In the genomic region with DNA sequence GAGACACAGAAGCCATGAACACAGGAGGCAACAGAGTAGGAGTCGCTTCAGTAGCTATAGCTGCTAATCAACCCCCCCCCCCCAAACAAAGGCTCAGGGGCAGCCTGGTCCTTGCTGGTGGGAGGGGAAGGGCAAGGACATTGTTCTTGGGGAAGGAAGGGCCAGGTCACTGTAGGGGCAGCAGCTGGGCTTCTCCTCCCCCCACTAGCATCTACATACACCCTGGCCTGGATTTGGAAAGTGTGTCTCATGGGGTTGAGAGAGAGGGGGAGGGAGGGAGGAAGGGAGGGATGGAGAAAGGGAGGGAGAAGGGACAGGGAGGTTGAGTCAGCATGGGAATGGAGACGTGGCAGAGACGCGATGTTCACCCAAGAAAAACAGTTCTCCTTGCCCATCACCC, we compare ENCODE assay signal across 15 mouse cellular contexts. TPM values are rescaled to one million over a fixed set of nuclear protein-coding genes. Genes with fewer than 3 reads are reported as not detected.
DNase-seq lines count a peak whose midpoint lies in the region; ATAC-seq lines count a peak whose summit lies in the region.
"Had no signal": no experiment of that assay in that cellular context is flagged by ENCODE, and none has a peak within 500 bp of the region (broad histone marks: within the 10 kb centered on the region; RNA-seq: fewer than 3 reads in every experiment).

No protein-coding gene starts in this region.

- no peak overlapping the region for H3K4me2 ChIP-seq in kidney, embryonic 15.5 days
- no peak overlapping the region for H3K4me2 ChIP-seq in heart, embryonic 16.5 days (ENCODE audit: low read depth, low read length)
- no peak overlapping the region for H3K4me2 ChIP-seq in forebrain, embryonic 15.5 days (replicated peaks)
- H3K4me2 ChIP-seq: liver, embryonic 12.5 days; stomach, embryonic 15.5 days had no signal

- H3K4me1 ChIP-seq in kidney, embryonic 15.5 days: peaks cover 52% of the 10 kb centered on the region
- peaks cover 47% of the 10 kb centered on the region for H3K4me1 ChIP-seq in heart, embryonic 16.5 days (ENCODE audit: control insufficient read depth, insufficient read depth, low read length)
- H3K4me1 ChIP-seq in forebrain, embryonic 15.5 days: peaks cover 15% of the 10 kb centered on the region

- no peak overlapping the region for H3K4me3 ChIP-seq in kidney, embryonic 15.5 days (replicated peaks)
- H3K4me3 ChIP-seq in heart, embryonic 16.5 days (ENCODE audit: low read length): no peak overlapping the region
- no peak overlapping the region for H3K4me3 ChIP-seq in forebrain, embryonic 15.5 days
- H3K4me3 ChIP-seq: forebrain, embryonic 10.5 days; liver, embryonic 12.5 days; stomach, embryonic 15.5 days had no signal

- H3K27me3 ChIP-seq in kidney, embryonic 15.5 days: no peaks in the 10 kb centered on the region
- no peaks in the 10 kb centered on the region for H3K27me3 ChIP-seq in heart, embryonic 16.5 days (ENCODE audit: control insufficient read depth, insufficient read depth, low read length)
- no peaks in the 10 kb centered on the region for H3K27me3 ChIP-seq in forebrain, embryonic 15.5 days

- peaks cover 25% of the 10 kb centered on the region for H3K36me3 ChIP-seq in kidney, embryonic 15.5 days
- peaks cover 30% of the 10 kb centered on the region for H3K36me3 ChIP-seq in heart, embryonic 16.5 days (ENCODE audit: control insufficient read depth, insufficient read depth)
- no peaks in the 10 kb centered on the region for H3K36me3 ChIP-seq in forebrain, embryonic 15.5 days

- no peak overlapping the region for H3K9ac ChIP-seq in kidney, embryonic 15.5 days
- no peak overlapping the region for H3K9ac ChIP-seq in heart, embryonic 16.5 days (ENCODE audit: low read length)
- H3K9ac ChIP-seq in forebrain, embryonic 15.5 days (replicated peaks): no peak overlapping the region
- H3K9ac ChIP-seq: liver, embryonic 12.5 days; stomach, embryonic 15.5 days had no signal

- DNase-seq in kidney, postnatal 14 days: no peak
- DNase-seq in 3134 (ENCODE audit: extremely low read depth, insufficient read length, low spot score): peak; percentile 77
- peak; percentile 51 for DNase-seq in 3T3-L1 (ENCODE audit: low read depth, low spot score)
- no peak for DNase-seq in layer of hippocampus, postnatal 36 days
- DNase-seq: cerebellum, adult 9-11 months; kidney, postnatal 25 days; thymus, postnatal 25 days had no signal

- peak overlapping the region; percentile 84 for H3K27ac ChIP-seq in kidney, embryonic 15.5 days
- peak overlapping the region; percentile 98 for H3K27ac ChIP-seq in heart, embryonic 16.5 days (ENCODE audit: low read length)
- no peak overlapping the region for H3K27ac ChIP-seq in forebrain, embryonic 15.5 days (replicated peaks)
- H3K27ac ChIP-seq: forebrain, embryonic 10.5 days; liver, embryonic 12.5 days had no signal

- ATAC-seq in kidney, embryonic 15.5 days (replicated peaks; ENCODE audit: low FRiP score): no peak
- no peak for ATAC-seq in heart, embryonic 16.5 days (replicated peaks; ENCODE audit: extremely low read depth, insufficient read depth, low FRiP score)
- no peak for ATAC-seq in forebrain, embryonic 15.5 days (replicated peaks)
- ATAC-seq: inflammation-experienced regulatory T-cells, adult 6 months; liver, embryonic 12.5 days had no signal

- no peaks in the 10 kb centered on the region for H3K9me3 ChIP-seq in kidney, embryonic 15.5 days (replicated peaks)
- no peaks in the 10 kb centered on the region for H3K9me3 ChIP-seq in heart, embryonic 16.5 days (replicated peaks; ENCODE audit: control insufficient read depth, low read length)
- H3K9me3 ChIP-seq in forebrain, embryonic 15.5 days: no peaks in the 10 kb centered on the region
- H3K9me3 ChIP-seq: liver, embryonic 12.5 days; stomach, embryonic 15.5 days had no signal

- 20% methylated on average over 4 of the region's 4 CpGs for WGBS in kidney, embryonic 15.5 days
- 47% methylated on average over 4 of the region's 4 CpGs for WGBS in heart, embryonic 16.5 days
- WGBS in forebrain, embryonic 15.5 days: 42% methylated on average over 4 of the region's 4 CpGs

RNA-seq across cellular contexts. Expression of a gene that starts 6.7 kb away (rescaled TPM):
- polyA plus RNA-seq in kidney, embryonic 15.5 days (2015; fragmentation: Nextera tagmentation; extraction: Ambion mirVana): 39.4 and 39.5 TPM in 2 replicates
- 61.8 and 66.7 TPM in 2 replicates for polyA plus RNA-seq in heart, embryonic 16.5 days (2015; fragmentation: Nextera tagmentation; extraction: Ambion mirVana)
- 1 to 10 TPM; 4.1 to 5.8 TPM for total RNA-seq in layer of hippocampus, postnatal 36 days (2021)
- 3.7 and 5.0 TPM in 2 replicates for polyA plus RNA-seq in forebrain, embryonic 15.5 days (2015; fragmentation: Nextera tagmentation; extraction: Ambion mirVana)
- total RNA-seq: monocyte, adult 5-6 weeks had no signal

RNA-seq across cellular contexts. Expression of a gene that starts 14.8 kb away (rescaled TPM):
- 194 and 195 TPM in 2 replicates for polyA plus RNA-seq in kidney, embryonic 15.5 days (2015; fragmentation: Nextera tagmentation; extraction: Ambion mirVana)
- 128 and 154 TPM in 2 replicates for polyA plus RNA-seq in heart, embryonic 16.5 days (2015; fragmentation: Nextera tagmentation; extraction: Ambion mirVana)
- total RNA-seq in layer of hippocampus, postnatal 36 days (2021): 100 to 1,000 TPM; 112 to 113 TPM
- polyA plus RNA-seq in forebrain, embryonic 15.5 days (2015; fragmentation: Nextera tagmentation; extraction: Ambion mirVana): 144 and 150 TPM in 2 replicates

RNA-seq across cellular contexts. Expression of a gene that starts 38.5 kb away (rescaled TPM):
- 745 and 748 TPM in 2 replicates for polyA plus RNA-seq in kidney, embryonic 15.5 days (2015; fragmentation: Nextera tagmentation; extraction: Ambion mirVana)
- 654 and 659 TPM in 2 replicates for polyA plus RNA-seq in heart, embryonic 16.5 days (2015; fragmentation: Nextera tagmentation; extraction: Ambion mirVana)
- 1,000 to 10,000 TPM; 1,445 to 1,563 TPM for total RNA-seq in layer of hippocampus, postnatal 36 days (2021)
- 1,503 and 1,574 TPM in 2 replicates for polyA plus RNA-seq in forebrain, embryonic 15.5 days (2015; fragmentation: Nextera tagmentation; extraction: Ambion mirVana)

Comparison
In these comparisons a context has a peak if more than half of its experiments do, and no peak if none do; other contexts are left out.
1. DNase-seq: peak in 3134 (single experiment) and 3T3-L1 (single experiment); none in kidney, postnatal 14 days (single experiment) and layer of hippocampus, postnatal 36 days (0 of 2).